In the genomic region with DNA sequence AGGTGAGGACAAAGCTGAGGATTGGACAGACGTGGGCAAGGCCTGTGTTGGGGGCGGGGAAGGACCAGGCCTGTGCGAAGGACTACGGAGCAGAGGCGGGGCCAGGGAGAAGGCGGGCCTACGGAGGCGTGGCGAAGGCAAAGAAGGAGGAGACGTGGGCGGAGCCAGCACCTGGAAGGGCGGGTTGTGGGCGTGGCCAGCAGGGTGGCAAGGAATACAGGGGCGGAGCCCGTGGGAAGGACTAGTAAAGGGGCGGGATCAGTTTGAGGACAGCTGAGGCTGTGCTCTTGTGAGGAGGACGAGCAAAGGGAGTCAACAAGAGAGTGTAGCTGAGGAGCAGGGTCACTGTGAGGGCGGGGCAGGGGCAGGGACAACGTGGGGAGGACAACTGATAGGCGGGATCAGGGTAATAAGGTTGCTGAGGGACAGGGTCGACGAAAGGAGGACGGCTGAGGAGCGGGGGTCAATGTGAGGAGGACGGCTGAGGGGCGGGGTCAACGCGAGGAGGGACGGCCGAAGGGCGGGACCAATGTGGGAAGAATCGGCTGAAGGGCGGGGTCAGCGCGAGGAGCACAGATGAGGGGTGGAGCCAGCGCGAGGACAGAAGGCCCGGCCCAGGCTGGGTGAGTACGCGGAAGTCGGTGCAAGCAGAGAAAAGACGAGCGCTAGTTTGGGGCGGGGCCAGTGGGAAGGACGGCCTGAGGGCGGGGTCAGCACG, we compare ENCODE assay signal across 8 mouse cellular contexts. TPM values are rescaled to one million over a fixed set of nuclear protein-coding genes. Genes with fewer than 3 reads are reported as not detected.
DNase-seq lines count a peak whose midpoint lies in the region; ATAC-seq and TF ChIP-seq lines count a peak whose summit lies in the region.

No protein-coding gene starts in this region.

- DNase-seq in Patski (ENCODE audit: low read depth, low spot score): peak; percentile 93
- peak; percentile 99 for DNase-seq in cerebellum, postnatal 14 days
- peak; percentile 97 to 98 for DNase-seq in frontal cortex, postnatal 14 days (ENCODE audit: low spot score in 2 of 2)
- DNase-seq in layer of hippocampus, postnatal 25 days (ENCODE audit: extremely low spot score in 1 of 2, low spot score in 1 of 2): peak; percentile 92 to 93
- peak; percentile 99 for DNase-seq in lung, postnatal 25 days (ENCODE audit: low spot score)
- peak; percentile 99 for DNase-seq in retina, embryonic 14.5 days (ENCODE audit: low spot score)
- peak; percentile 100 for DNase-seq in thymus, postnatal 4 days

- peak overlapping the region; percentile 68 for H3K4me3 ChIP-seq in hindbrain, embryonic 13.5 days

- POLR2A ChIA-PET in Patski (lab: Charles Lee): interaction anchor here (1.2 to 1.5 kb wide), 2 partner anchors 9 to 52 kb away, joined by 3 to 5 read pairs; no protein-coding TSS in a partner anchor

- no peaks in the 10 kb centered on the region for H3K27me3 ChIP-seq in Patski
- H3K27me3 ChIP-seq in hindbrain, embryonic 13.5 days: peaks cover 32% of the 10 kb centered on the region

- peak overlapping the region; percentile 75 for H3K27ac ChIP-seq in hindbrain, embryonic 13.5 days

- in situ Hi-C loops in Patski (cut with MboI; ENCODE audit: low pct_unique_long_range_greater_than_20kb): loop anchor here (5.0 kb wide), 1 partner anchor 51 kb away; no protein-coding TSS in a partner anchor

- H3K4me1 ChIP-seq in hindbrain, embryonic 13.5 days (replicated peaks): peaks cover 52% of the 10 kb centered on the region

- no peak for TF ChIP-seq CTCF in Patski (IDR thresholded peaks at IDR 0.05)

- H3K36me3 ChIP-seq in hindbrain, embryonic 13.5 days: no peaks in the 10 kb centered on the region

- no peaks in the 10 kb centered on the region for H3K9me3 ChIP-seq in hindbrain, embryonic 13.5 days

- H3K9ac ChIP-seq in hindbrain, embryonic 13.5 days: no peak overlapping the region

- WGBS in hindbrain, embryonic 13.5 days: under 1% methylated on average over 44 of the region's 47 CpGs

- peak overlapping the region; percentile 90 for H3K4me2 ChIP-seq in hindbrain, embryonic 13.5 days

- ATAC-seq in Patski: peak; percentile 72
- ATAC-seq in hindbrain, embryonic 13.5 days (ENCODE audit: low FRiP score): peak; percentile 87

- CTCF ChIA-PET in Patski (lab: Charles Lee): interaction anchor here (1.0 to 1.7 kb wide), 4 partner anchors 26 to 304 kb away, joined by 3 to 5 read pairs (median 4); no protein-coding TSS in a partner anchor

RNA-seq across cellular contexts. Expression of a gene that starts 0.5 kb away (rescaled TPM):
- 17.8 TPM for polyA plus RNA-seq in Patski (2021)
- polyA plus RNA-seq in hindbrain, embryonic 13.5 days (2015; fragmentation: Nextera tagmentation; extraction: Ambion mirVana): 1.4 and 1.5 TPM in 2 replicates
- 10 to 100 TPM; 37.8 to 43.4 TPM for total RNA-seq in layer of hippocampus, postnatal 25 days (2021)

Comparison
In these comparisons a context has a peak if more than half of its experiments do, and no peak if none do; other contexts are left out.
1. Peak in every context shown above with its lines: DNase-seq, ATAC-seq, H3K4me3 ChIP-seq and H3K27ac ChIP-seq.